Comparison of ENCODE assay signal across 8 mouse cellular contexts in genomic region chr4:72197888-72198605, GRCm38 (mm10). TPM values are rescaled to one million over a fixed set of nuclear protein-coding genes. Genes with fewer than 3 reads are reported as not detected.
DNase-seq lines count a peak whose midpoint lies in the region; ATAC-seq lines count a peak whose summit lies in the region.

No protein-coding gene starts in this region.

- peak overlapping the region; percentile 96 for H3K4me3 ChIP-seq in forebrain, embryonic 10.5 days
- H3K4me3 ChIP-seq in hindbrain, embryonic 15.5 days, result peak overlapping the region; percentile 85

- H3K4me1 ChIP-seq in forebrain, embryonic 10.5 days, result peaks cover 60% of the 10 kb centered on the region
- peaks cover 42% of the 10 kb centered on the region for H3K4me1 ChIP-seq in hindbrain, embryonic 15.5 days (replicated peaks)

- no peaks in the 10 kb centered on the region for H3K9me3 ChIP-seq in forebrain, embryonic 10.5 days
- no peaks in the 10 kb centered on the region for H3K9me3 ChIP-seq in hindbrain, embryonic 15.5 days

- H3K9ac ChIP-seq in hindbrain, embryonic 15.5 days, result peak overlapping the region; percentile 88

- peaks cover 39% of the 10 kb centered on the region for H3K36me3 ChIP-seq in forebrain, embryonic 10.5 days (replicated peaks)
- no peaks in the 10 kb centered on the region; the same call in 1 of the 2 replicates for H3K36me3 ChIP-seq in hindbrain, embryonic 15.5 days

- H3K27ac ChIP-seq in forebrain, embryonic 10.5 days, result peak overlapping the region; percentile 98
- H3K27ac ChIP-seq in hindbrain, embryonic 15.5 days (replicated peaks), result peak overlapping the region; percentile 94; the same call in 1 of the 2 replicates

- H3K27me3 ChIP-seq in forebrain, embryonic 10.5 days (ENCODE audit: poor library complexity, severe bottlenecking), result no peaks in the 10 kb centered on the region
- no peaks in the 10 kb centered on the region for H3K27me3 ChIP-seq in hindbrain, embryonic 15.5 days

- H3K4me2 ChIP-seq in hindbrain, embryonic 15.5 days, result peak overlapping the region; percentile 73

- ATAC-seq in hindbrain, embryonic 15.5 days (ENCODE audit: low FRiP score, low read depth), result no peak

- WGBS in forebrain, embryonic 10.5 days, result 32% methylated on average over 7 of the region's 7 CpGs
- 8% methylated on average over 7 of the region's 7 CpGs for WGBS in hindbrain, embryonic 15.5 days

- DNase-seq in frontal cortex, adult 2 months (ENCODE audit: extremely low spot score in 1 of 2, low spot score in 1 of 2), result peak; percentile 7 to 57
- DNase-seq in frontal cortex, postnatal 25 days (ENCODE audit: low spot score in 2 of 2), result no peak
- DNase-seq in adipocyte (ENCODE audit: low spot score) (peak; percentile 95), liver (peak; percentile 10)
- DNase-seq in forebrain, embryonic 10.5 days (ENCODE audit: extremely low spot score, low spot score), result no peak
- DNase-seq in naive thymus-derived CD4-positive, alpha-beta T cell, adult 2 months (ENCODE audit: low read depth), result peak; percentile 10
- DNase-seq in spleen, adult 12 weeks (ENCODE audit: low spot score), result no peak

RNA-seq across cellular contexts. Expression of gene Tle1, which starts 2.7 kb away (rescaled TPM):
- 44.0 TPM in 2 replicates for polyA plus RNA-seq in frontal cortex, adult 2 months (2012; rRNA removed)
- polyA plus RNA-seq in forebrain, embryonic 10.5 days (2016; fragmentation: Nextera tagmentation; extraction: Ambion mirVana), result 39.2 and 39.8 TPM in 2 replicates
- polyA plus RNA-seq in hindbrain, embryonic 15.5 days (2015; fragmentation: Nextera tagmentation; extraction: Ambion mirVana), result 39.0 and 43.1 TPM in 2 replicates

Comparison
In these comparisons a context has a peak if more than half of its experiments do, and no peak if none do; other contexts are left out.
1. DNase-seq: peak in frontal cortex, adult 2 months (2 of 2), adipocyte (single experiment), liver (single experiment) and naive thymus-derived CD4-positive, alpha-beta T cell, adult 2 months (single experiment); none in frontal cortex, postnatal 25 days (0 of 2), forebrain, embryonic 10.5 days (single experiment) and spleen, adult 12 weeks (single experiment).